In genomic region chr17:26424973-26425735, GRCm38 (mm10) we compare ENCODE assay signal across 9 mouse cellular contexts. TPM values are rescaled to one million over a fixed set of nuclear protein-coding genes. Genes with fewer than 3 reads are reported as not detected.
A peak's percentile ranks its signal among the peaks of the same experiment; 100 is the strongest.
DNase-seq lines count a peak whose midpoint lies in the region; ATAC-seq and TF ChIP-seq lines count a peak whose summit lies in the region.
"Had no signal": no experiment of that assay in that cellular context is flagged by ENCODE, and none has a peak within 500 bp of the region (broad histone marks: within the 10 kb centered on the region; RNA-seq: fewer than 3 reads in every experiment).

No protein-coding gene starts in this region.

- peak overlapping the region; percentile 31; the same call in 1 of the 2 replicates for H3K27ac ChIP-seq in kidney, embryonic 16.5 days (ENCODE audit: low read length)
- H3K27ac ChIP-seq: midbrain, embryonic 12.5 days had no signal

- no peak overlapping the region for H3K4me3 ChIP-seq in kidney, embryonic 16.5 days (ENCODE audit: low read length)
- H3K4me3 ChIP-seq: midbrain, embryonic 12.5 days had no signal

- no peak overlapping the region for H3K4me2 ChIP-seq in kidney, embryonic 16.5 days (replicated peaks; ENCODE audit: low read depth, low read length)
- H3K4me2 ChIP-seq: midbrain, embryonic 12.5 days had no signal

- ATAC-seq in kidney, embryonic 16.5 days (ENCODE audit: low FRiP score, low TSS enrichment) = no peak

- H3K27me3 ChIP-seq in kidney, embryonic 16.5 days (ENCODE audit: insufficient read depth, low read length) = no peaks in the 10 kb centered on the region

- no peaks in the 10 kb centered on the region for H3K9me3 ChIP-seq in kidney, embryonic 16.5 days (ENCODE audit: low read length)
- H3K9me3 ChIP-seq: midbrain, embryonic 12.5 days had no signal

- DNase-seq in left cerebral cortex, postnatal 4 days = peak; percentile 89
- DNase-seq in left cerebral cortex, adult 11 months (ENCODE audit: low spot score) = no peak
- peak; percentile 62 for DNase-seq in brain, embryonic 14.5 days (ENCODE audit: low read depth)
- DNase-seq in heart, adult 8-10 months (ENCODE audit: low spot score) = peak; percentile 84
- peak; percentile 65 for DNase-seq in ovary, postnatal 14 days (ENCODE audit: low spot score)
- no peak for DNase-seq in spleen, adult 12 weeks (ENCODE audit: low spot score)
- DNase-seq in thymus, postnatal 36 days = no peak

- intact Hi-C loops in left cerebral cortex, postnatal 4 days (cut with DNase I) = loop anchor here (10.0 kb wide), 1 partner anchor 110 kb away; no protein-coding TSS in a partner anchor

- 68% methylated on average over 13 of the region's 13 CpGs for WGBS in kidney, embryonic 16.5 days

- H3K4me1 ChIP-seq in kidney, embryonic 16.5 days (ENCODE audit: insufficient read depth, low read length) = peaks cover 39% of the 10 kb centered on the region

- no peak for TF ChIP-seq CTCF in brain, embryonic 14.5 days (IDR thresholded peaks at IDR 0.05; ENCODE audit: borderline replicate concordance, extremely low read depth, insufficient read depth, insufficient read length)

- no peak for TF ChIP-seq POLR2A in brain, embryonic 14.5 days (IDR thresholded peaks at IDR 0.05; ENCODE audit: borderline replicate concordance, extremely low read depth, insufficient read depth, insufficient read length, poor library complexity, severe bottlenecking)

- H3K36me3 ChIP-seq in kidney, embryonic 16.5 days (ENCODE audit: insufficient read depth, low read length) = no peaks in the 10 kb centered on the region
- H3K36me3 ChIP-seq: midbrain, embryonic 12.5 days had no signal

- H3K9ac ChIP-seq in kidney, embryonic 16.5 days (replicated peaks; ENCODE audit: low read length) = no peak overlapping the region
- H3K9ac ChIP-seq: midbrain, embryonic 12.5 days had no signal

RNA-seq across cellular contexts. Expression of gene Neurl1b, which starts 10.5 kb away (rescaled TPM):
- 10 to 100 TPM; 85.3 to 88.4 TPM for total RNA-seq in left cerebral cortex, postnatal 4 days (2021)
- polyA plus RNA-seq in brain, embryonic 14.5 days (2012; rRNA removed) = 11.7 and 12.2 TPM in 2 replicates
- total RNA-seq in heart, adult 8-10 months (2022) = 1 to 10 TPM; 3.6 to 5.1 (median 4.4) TPM
- polyA plus RNA-seq in kidney, embryonic 16.5 days (2015; fragmentation: Nextera tagmentation; extraction: Ambion mirVana) = 1.7 and 2.4 TPM in 2 replicates

Comparison
In these comparisons a context has a peak if more than half of its experiments do, and no peak if none do; other contexts are left out.
1. DNase-seq: peak in left cerebral cortex, postnatal 4 days (single experiment), brain, embryonic 14.5 days (single experiment), heart, adult 8-10 months (single experiment) and ovary, postnatal 14 days (single experiment); none in left cerebral cortex, adult 11 months (single experiment), spleen, adult 12 weeks (single experiment) and thymus, postnatal 36 days (0 of 2).
2. RNA of gene Neurl1b, which starts 10.5 kb away (total RNA-seq): 85.3 to 88.4 TPM in left cerebral cortex, postnatal 4 days; 3.6 to 5.1 TPM in heart, adult 8-10 months; every median in the first group is over 10 times any median in the second.